Mouse (Mus musculus) limb, embryonic 14.5 days (tissue): ENCODE data around the gene Nfe2l1. TPM values are rescaled to one million over a fixed set of nuclear protein-coding genes. Genes with fewer than 3 reads are reported as not detected.

Source experiments
- ATAC-seq: fragments of 200-750 bp; cut with Nextera tagmentation; 2 replicates; pipeline ENCODE4 v1.8.0; 2017; ENCODE audit warnings: low read depth, moderate number of reproducible peaks, moderate TSS enrichment; ENCODE audit not compliant: low FRiP score
- DNase-seq: peaks from one replicate; pipeline ENCODE4 v3.0.0-alpha.2; 2015; ENCODE audit warnings: low spot score
- H3K27ac ChIP-seq: fragments of 300-500 bp; sonication (generic); replicated peaks from 2 replicates; pipeline ENCODE4 v1.5.1; 2014; ENCODE audit warnings: low read depth, mild to moderate bottlenecking, low read length, moderate library complexity, mixed read lengths
- H3K27me3 ChIP-seq: fragments of 300-500 bp; sonication (generic); 2 replicates; pipeline ENCODE4 v1.6.1; 2014; ENCODE audit warnings: low read length, mixed read lengths; ENCODE audit not compliant: control insufficient read depth, insufficient read depth
- H3K36me3 ChIP-seq: fragments of 300-500 bp; sonication (generic); 2 replicates; pipeline ENCODE4 v1.6.1; 2014; ENCODE audit warnings: mild to moderate bottlenecking, low read length, moderate library complexity, mixed read lengths; ENCODE audit not compliant: control insufficient read depth, insufficient read depth
- H3K4me1 ChIP-seq: fragments of 300-500 bp; sonication (generic); 2 replicates; pipeline ENCODE4 v1.6.1; 2014; ENCODE audit warnings: antibody characterized with exemption, low read length, mixed read lengths; ENCODE audit not compliant: control insufficient read depth, insufficient read depth
- H3K4me2 ChIP-seq: fragments of 300-500 bp; sonication (generic); replicated peaks from 2 replicates; pipeline ENCODE4 v1.6.1; 2014; ENCODE audit warnings: low read depth, mild to moderate bottlenecking, low read length, moderate library complexity; ENCODE audit not compliant: severe bottlenecking
- H3K4me3 ChIP-seq: fragments of 300-500 bp; sonication (generic); replicated peaks from 2 replicates; pipeline ENCODE4 v1.5.1; 2014; ENCODE audit warnings: low read length
- H3K9ac ChIP-seq: fragments of 300-500 bp; sonication (generic); 2 replicates; pipeline ENCODE4 v1.6.1; 2014; ENCODE audit warnings: mild to moderate bottlenecking, low read depth, low read length, moderate library complexity; ENCODE audit not compliant: severe bottlenecking
- H3K9me3 ChIP-seq: fragments of 300-500 bp; sonication (generic); 2 replicates; pipeline ENCODE4 v1.6.1; 2016; ENCODE audit warnings: low read length; ENCODE audit not compliant: control insufficient read depth
- POLR2A ChIP-seq: fragments of 200-500 bp; IDR thresholded peaks from 2 replicates; pipeline ENCODE4 v1.8.0; 2012; ENCODE audit warnings: inconsistent platforms, mild to moderate bottlenecking, moderate library complexity, borderline replicate concordance; ENCODE audit not compliant: insufficient read depth, insufficient read length; ENCODE audit errors: extremely low read depth
- WGBS: fragments of 180-500 bp; shearing (Covaris S2); extraction: QIAGEN DNeasy Blood & Tissue Kit; methylation state at CpG from one replicate; pipeline ENCODE4 v1.1.7; 2014; 5-methylcytosine and 5-hydroxymethylcytosine counted together
- microRNA counts: library from miRNA; unstranded; fragments of <30 nt; microRNA quantifications from one replicate; lab custom pipeline; 2016
- microRNA-seq: library from miRNA; unstranded; fragments of <30 nt; microRNA quantifications from one replicate; pipeline ENCODE4, GENCODE M21; 2016
- polyA plus RNA-seq, 2 experiments: library from polyadenylated mRNA; depleted of rRNA in 1 of 2; stranded (reverse) in 1 of 2; unstranded in 1 of 2; fragments of >200 nt; fragmentation: Nextera tagmentation in 1 of 2; extraction: Ambion mirVana in 1 of 2; gene quantifications; 2 replicates each; pipeline versions ENCODE4 v1.2.1 to v1.2.3; 2012 to 2014

Gene Nfe2l1
- polyA plus RNA-seq, 2 experiments = 42.0 to 94.5 TPM

DNA sequence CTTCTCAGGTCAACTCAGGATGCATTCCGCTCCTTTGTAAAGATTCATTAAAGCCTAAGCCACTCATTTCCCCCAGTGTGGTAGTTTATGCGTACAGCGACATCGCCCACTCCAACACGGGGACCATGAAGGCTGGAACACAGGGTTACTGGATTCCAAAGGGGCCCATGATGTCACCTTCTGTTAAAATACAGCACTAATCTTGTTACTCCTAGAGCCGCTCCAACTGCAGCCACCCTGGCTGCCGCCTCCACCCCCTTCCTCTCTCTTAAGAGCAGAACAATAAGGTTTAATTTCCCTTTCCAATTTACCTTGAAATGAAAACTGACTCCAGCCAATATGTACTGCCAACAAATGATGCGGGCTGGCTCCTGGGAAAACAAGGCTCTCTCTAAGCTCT lies 54.7 kb downstream of the Nfe2l1 start:
- H3K4me3 ChIP-seq = no peak overlapping the region
- no peak overlapping the region for H3K4me2 ChIP-seq
- H3K36me3 ChIP-seq = peaks cover 36% of the 10 kb centered on the region
- H3K9ac ChIP-seq = no peak overlapping the region
- WGBS = 56% methylated on average over 8 of the region's 8 CpGs
- no peak for ATAC-seq
- peaks cover 6% of the 10 kb centered on the region; the same call in 1 of the 2 replicates for H3K4me1 ChIP-seq
- H3K27ac ChIP-seq = no peak overlapping the region
- no peaks in the 10 kb centered on the region for H3K27me3 ChIP-seq
- no peaks in the 10 kb centered on the region for H3K9me3 ChIP-seq
- DNase-seq = no peak
- TF ChIP-seq POLR2A = no peak

DNA sequence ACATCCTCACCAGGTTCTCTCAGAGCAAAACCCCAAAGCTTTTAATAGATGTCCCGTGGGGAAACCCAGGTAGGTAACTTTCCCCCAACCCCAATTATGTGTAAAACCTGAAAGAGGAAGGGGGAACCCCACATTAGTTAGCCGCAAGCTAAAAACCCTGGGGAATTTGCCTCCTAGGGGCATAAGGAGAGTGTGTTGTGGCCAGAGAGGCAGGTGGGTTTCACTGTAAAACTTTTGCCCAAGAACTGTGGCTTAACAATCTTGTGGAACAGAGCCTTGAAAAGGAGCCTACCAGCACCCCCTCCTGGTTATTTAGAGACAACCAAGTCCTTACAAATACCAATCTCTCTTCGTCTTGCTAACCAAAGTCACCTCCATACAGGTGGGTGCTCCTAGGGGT lies 55.2 kb downstream of the Nfe2l1 start:
- no peak overlapping the region for H3K4me2 ChIP-seq
- no peak overlapping the region for H3K27ac ChIP-seq
- no peak overlapping the region for H3K9ac ChIP-seq
- no peak for TF ChIP-seq POLR2A
- no peaks in the 10 kb centered on the region for H3K9me3 ChIP-seq
- DNase-seq (no peak), ATAC-seq (no peak)
- H3K4me3 ChIP-seq = no peak overlapping the region
- WGBS = 87% methylated on average over 3 of the region's 3 CpGs
- H3K4me1 ChIP-seq = peaks cover 6% of the 10 kb centered on the region; the same call in 1 of the 2 replicates
- no peaks in the 10 kb centered on the region for H3K27me3 ChIP-seq
- H3K36me3 ChIP-seq = peaks cover 41% of the 10 kb centered on the region

GRCm38 (mm10) chr11:96772413-96772812 lies 57.4 kb downstream of the Nfe2l1 start:
- Histone ChIP-seq H3K4me1 (peaks cover 6% of the 10 kb centered on the region; the same call in 1 of the 2 replicates), H3K4me2 (no peak overlapping the region), H3K4me3 (no peak overlapping the region), H3K9me3 (no peaks in the 10 kb centered on the region), H3K36me3 (peaks cover 52% of the 10 kb centered on the region), H3K9ac (no peak overlapping the region), H3K27me3 (no peaks in the 10 kb centered on the region), H3K27ac (no peak overlapping the region)
- TF ChIP-seq POLR2A = no peak
- no peak for DNase-seq
- WGBS = 88% methylated on average over 9 of the region's 9 CpGs
- ATAC-seq = no peak

DNA sequence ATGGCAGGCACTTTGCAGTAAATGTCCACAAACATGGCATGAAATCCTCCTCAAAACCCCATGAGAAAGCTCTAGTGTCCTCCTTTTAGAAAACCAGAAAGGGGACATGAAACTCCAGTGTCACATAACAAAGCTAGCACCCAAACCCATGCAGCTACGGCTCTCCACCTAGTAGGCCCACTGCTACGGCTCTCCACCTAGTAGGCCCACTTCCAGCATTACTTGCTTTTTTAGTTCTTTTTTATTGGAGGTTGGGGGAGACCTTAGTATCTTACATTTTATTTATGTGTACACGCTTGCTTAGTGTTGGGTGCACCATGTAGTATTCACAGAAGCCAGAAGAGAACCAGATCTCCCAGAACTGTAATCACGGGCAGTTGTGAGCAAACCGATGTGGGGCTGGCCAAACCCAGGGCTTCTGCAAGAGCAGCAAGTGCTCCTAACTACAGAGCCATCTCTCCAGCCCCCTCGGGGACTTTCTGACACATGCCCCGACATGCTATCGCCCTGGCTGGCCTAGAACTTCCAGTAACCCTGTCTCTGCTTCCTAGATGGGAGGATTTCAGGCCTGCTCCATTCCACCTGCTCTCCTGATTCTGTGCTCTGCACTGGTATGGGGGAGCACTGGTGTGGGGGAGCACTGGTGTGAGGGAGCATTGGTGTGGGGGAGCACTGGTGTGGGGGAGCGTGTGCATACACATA lies 58.3 kb downstream of the Nfe2l1 start:
- Histone ChIP-seq H3K4me1 (peaks cover under 1% of the 10 kb centered on the region; the same call in 1 of the 2 replicates), H3K27ac (no peak overlapping the region), H3K4me3 (no peak overlapping the region), H3K27me3 (no peaks in the 10 kb centered on the region), H3K9ac (no peak overlapping the region), H3K36me3 (peaks cover 52% of the 10 kb centered on the region), H3K9me3 (no peaks in the 10 kb centered on the region), H3K4me2 (no peak overlapping the region)
- TF ChIP-seq POLR2A = no peak
- ATAC-seq (no peak), DNase-seq (no peak)
- WGBS = 92% methylated on average over 9 of the region's 9 CpGs

- no peak overlapping the region for H3K27ac ChIP-seq
- DNase-seq (no peak), ATAC-seq (no peak)
- no peak for TF ChIP-seq POLR2A
- no peak overlapping the region for H3K4me2 ChIP-seq
- H3K9me3 ChIP-seq = no peaks in the 10 kb centered on the region
- WGBS = 51% methylated on average over 9 of the region's 9 CpGs
- no peak overlapping the region for H3K9ac ChIP-seq
- no peaks in the 10 kb centered on the region for H3K4me1 ChIP-seq
- H3K4me3 ChIP-seq = no peak overlapping the region
- no peaks in the 10 kb centered on the region for H3K27me3 ChIP-seq
- peaks cover 47% of the 10 kb centered on the region for H3K36me3 ChIP-seq
Measured at GRCm38 (mm10) chr11:96768240-96768639, 61.5 kb downstream of the Nfe2l1 start.

MicroRNA genes within 50 kb of the gene (microRNA counts, 519-probe panel; counts per million panel counts)
- 4,398 counts per million, percentile 88 among the panel's probes with 10 or more counts for microRNA mmu-miR-152 (lab: Ali Mortazavi, UCI)

Small RNAs within 50 kb of the gene (microRNA-seq; reads per million reads assigned to microRNA genes)
- 368 reads per million, percentile 61 among the genes with 10 or more reads in this experiment for gene Mir152

Other genes starting within 250 kb of the Nfe2l1 start
- 28.3 and 28.7 TPM in 2 replicates for gene Snx11, start 52.4 kb downstream of the Nfe2l1 start, polyA plus RNA-seq (2012; rRNA removed)
- 11.9 and 13.3 TPM in 2 replicates for gene Snx11, start 52.4 kb downstream of the Nfe2l1 start, polyA plus RNA-seq (2014; fragmentation: Nextera tagmentation; extraction: Ambion mirVana)
- gene Cbx1, start 40.8 kb downstream of the Nfe2l1 start, polyA plus RNA-seq (2012; rRNA removed) = 68.4 and 98.9 TPM in 2 replicates
- gene Cbx1, start 40.8 kb downstream of the Nfe2l1 start, polyA plus RNA-seq (2014; fragmentation: Nextera tagmentation; extraction: Ambion mirVana) = 87.8 and 98.5 TPM in 2 replicates
- gene Copz2, start 19.9 kb upstream of the Nfe2l1 start, polyA plus RNA-seq (2012; rRNA removed) = 117 and 141 TPM in 2 replicates
- 201 and 210 TPM in 2 replicates for gene Copz2, start 19.9 kb upstream of the Nfe2l1 start, polyA plus RNA-seq (2014; fragmentation: Nextera tagmentation; extraction: Ambion mirVana)
- 71.4 and 74.5 TPM in 2 replicates for gene Cdk5rap3, start 86.5 kb upstream of the Nfe2l1 start, polyA plus RNA-seq (2012; rRNA removed)
- gene Cdk5rap3, start 86.5 kb upstream of the Nfe2l1 start, polyA plus RNA-seq (2014; fragmentation: Nextera tagmentation; extraction: Ambion mirVana) = 79.6 and 83.6 TPM in 2 replicates
- 0.47 and 1.2 TPM in 2 replicates for gene Prr15l, start 98.1 kb upstream of the Nfe2l1 start, polyA plus RNA-seq (2012; rRNA removed)
- gene Prr15l, start 98.1 kb upstream of the Nfe2l1 start, polyA plus RNA-seq (2014; fragmentation: Nextera tagmentation; extraction: Ambion mirVana) = 3.3 and 3.7 TPM in 2 replicates
- gene Pnpo, start 114.0 kb upstream of the Nfe2l1 start, polyA plus RNA-seq (2012; rRNA removed) = 13.9 and 15.4 TPM in 2 replicates
- gene Pnpo, start 114.0 kb upstream of the Nfe2l1 start, polyA plus RNA-seq (2014; fragmentation: Nextera tagmentation; extraction: Ambion mirVana) = 22.6 and 24.2 TPM in 2 replicates
- gene Sp2, start 153.0 kb upstream of the Nfe2l1 start, polyA plus RNA-seq (2012; rRNA removed) = 16.0 and 22.3 TPM in 2 replicates
- 17.1 and 18.7 TPM in 2 replicates for gene Sp2, start 153.0 kb upstream of the Nfe2l1 start, polyA plus RNA-seq (2014; fragmentation: Nextera tagmentation; extraction: Ambion mirVana)
- gene Sp6, start 183.4 kb upstream of the Nfe2l1 start, polyA plus RNA-seq (2012; rRNA removed) = 4.8 and 5.6 TPM in 2 replicates
- 3.9 and 4.5 TPM in 2 replicates for gene Sp6, start 183.4 kb upstream of the Nfe2l1 start, polyA plus RNA-seq (2014; fragmentation: Nextera tagmentation; extraction: Ambion mirVana)
- 23.3 and 29.0 TPM in 2 replicates for gene Scrn2, start 200.0 kb upstream of the Nfe2l1 start, polyA plus RNA-seq (2012; rRNA removed)
- 20.3 and 21.4 TPM in 2 replicates for gene Scrn2, start 200.0 kb upstream of the Nfe2l1 start, polyA plus RNA-seq (2014; fragmentation: Nextera tagmentation; extraction: Ambion mirVana)
- 0.63 and 0.95 TPM in 2 replicates for gene Lrrc46, start 211.4 kb upstream of the Nfe2l1 start, polyA plus RNA-seq (2012; rRNA removed)
- 0.69 and 0.91 TPM in 2 replicates for gene Lrrc46, start 211.4 kb upstream of the Nfe2l1 start, polyA plus RNA-seq (2014; fragmentation: Nextera tagmentation; extraction: Ambion mirVana)
- gene Mrpl10, start 211.6 kb upstream of the Nfe2l1 start, polyA plus RNA-seq (2012; rRNA removed) = 84.5 and 92.2 TPM in 2 replicates
- 77.3 and 82.3 TPM in 2 replicates for gene Mrpl10, start 211.6 kb upstream of the Nfe2l1 start, polyA plus RNA-seq (2014; fragmentation: Nextera tagmentation; extraction: Ambion mirVana)
- gene Osbpl7, start 220.7 kb upstream of the Nfe2l1 start, polyA plus RNA-seq (2012; rRNA removed) = 12.7 and 15.9 TPM in 2 replicates
- gene Osbpl7, start 220.7 kb upstream of the Nfe2l1 start, polyA plus RNA-seq (2014; fragmentation: Nextera tagmentation; extraction: Ambion mirVana) = 6.9 and 7.0 TPM in 2 replicates